Mouse (Mus musculus) CH12.LX (cell line): Measurements from ENCODE around the gene Psmb6. TPM values are rescaled to one million over a fixed set of nuclear protein-coding genes. Genes with fewer than 3 reads are reported as not detected.

Experiments used
- DNase-seq: peaks from one replicate; pipeline ENCODE4 v3.0.0-alpha.2; 2013; ENCODE audit errors: extremely low read depth
- H3K27ac ChIP-seq: 2 replicates; pipeline ENCODE4 v1.5.1; 2012; ENCODE audit warnings: low read depth, mild to moderate bottlenecking, control low read depth, moderate library complexity; ENCODE audit not compliant: insufficient read depth
- H3K27me3 ChIP-seq: replicated peaks from 2 replicates; pipeline ENCODE3; 2012; ENCODE audit warnings: inconsistent platforms
- H3K36me3 ChIP-seq, 2 experiments: replicated peaks in 1 of 2; 2 replicates each; pipeline versions ENCODE3 to v1.6.1; 2012; ENCODE audit warnings: inconsistent platforms in 1 of 2, low read length in 1 of 2, mild to moderate bottlenecking in 1 of 2, mixed read lengths in 1 of 2, moderate library complexity in 1 of 2; ENCODE audit not compliant: control insufficient read depth in 1 of 2, insufficient read depth in 1 of 2
- H3K4me1 ChIP-seq, 2 experiments: 2 replicates each; pipeline ENCODE4 v1.6.1; 2012; ENCODE audit warnings: inconsistent platforms in 1 of 2, moderate library complexity in 1 of 2; ENCODE audit not compliant: insufficient read depth in 2 of 2, control insufficient read depth in 1 of 2
- H3K4me2 ChIP-seq: 2 replicates; pipeline ENCODE4 v1.6.1; 2012; ENCODE audit warnings: low read depth, mild to moderate bottlenecking, control low read depth; ENCODE audit not compliant: poor library complexity, insufficient read depth, severe bottlenecking
- H3K4me3 ChIP-seq, 3 experiments: fragments of 150-350 bp in 1 of 3; sonication (generic) in 1 of 3; replicated peaks in 1 of 3; 2 replicates each; pipeline versions ENCODE3 to v1.5.1; 2011 to 2012; ENCODE audit warnings: low read depth in 2 of 3, low read length in 2 of 3, mild to moderate bottlenecking in 2 of 3, moderate library complexity in 2 of 3, control low read depth in 1 of 3, improper control_type of control experiment in 1 of 3, inconsistent platforms in 1 of 3, mixed read lengths in 1 of 3; ENCODE audit not compliant: poor library complexity in 1 of 3
- H3K79me2 ChIP-seq: replicated peaks from 2 replicates; pipeline ENCODE4 v1.6.1; 2012; ENCODE audit warnings: mild to moderate bottlenecking, moderate library complexity; ENCODE audit not compliant: control insufficient read depth, poor library complexity, insufficient read depth, severe bottlenecking; ENCODE audit errors: extremely low read depth
- H3K9ac ChIP-seq: 2 replicates; pipeline ENCODE4 v1.6.1; 2012; ENCODE audit warnings: low read depth, mild to moderate bottlenecking, control low read depth, moderate library complexity; ENCODE audit not compliant: insufficient read depth
- H3K9me3 ChIP-seq: replicated peaks from 2 replicates; pipeline ENCODE3; 2012; ENCODE audit warnings: low read length, inconsistent platforms, mixed read lengths
- CHD2 ChIP-seq: IDR thresholded peaks from 2 replicates; pipeline ENCODE4 v1.6.1; 2011; ENCODE audit warnings: low read length, improper control_type of control experiment
- CTCF ChIP-seq, 2 experiments: IDR thresholded peaks in 1 of 2; conservative IDR thresholded peaks in 1 of 2; 2 replicates each; pipeline ENCODE4 v1.5.1; 2011 to 2012; ENCODE audit warnings: low read depth in 2 of 2, low read length in 2 of 2, improper control_type of control experiment in 1 of 2, inconsistent platforms in 1 of 2, mild to moderate bottlenecking in 1 of 2, moderate library complexity in 1 of 2
- ELF1 ChIP-seq: IDR thresholded peaks from 2 replicates; pipeline ENCODE4 v1.6.1; 2014; ENCODE audit warnings: low read depth, mild to moderate bottlenecking, inconsistent platforms, low read length, improper control_type of control experiment
- EP300 ChIP-seq: IDR thresholded peaks from 2 replicates; pipeline ENCODE4 v1.6.1; 2011; ENCODE audit warnings: low read length, improper control_type of control experiment
- ETS1 ChIP-seq: conservative IDR thresholded peaks from 2 replicates; pipeline ENCODE4 v1.6.1; 2012; ENCODE audit warnings: low read depth, mild to moderate bottlenecking, inconsistent platforms, low read length, improper control_type of control experiment, moderate library complexity
- GABPA ChIP-seq: IDR thresholded peaks from 2 replicates; pipeline ENCODE4 v1.6.1; 2012; ENCODE audit warnings: low read depth, low read length, improper control_type of control experiment, inconsistent platforms; ENCODE audit not compliant: insufficient replicate concordance
- JUN ChIP-seq: IDR thresholded peaks from 2 replicates; pipeline ENCODE4 v1.6.1; 2011; ENCODE audit warnings: low read depth, mild to moderate bottlenecking, low read length, improper control_type of control experiment, moderate library complexity; ENCODE audit not compliant: insufficient read depth
- JUND ChIP-seq: conservative IDR thresholded peaks from 2 replicates; pipeline ENCODE4 v1.6.1; 2011; ENCODE audit warnings: low read depth, low read length, improper control_type of control experiment
- KAT2A ChIP-seq: IDR thresholded peaks from 2 replicates; pipeline ENCODE4 v1.6.1; 2012; ENCODE audit warnings: low read length, improper control_type of control experiment, inconsistent platforms; ENCODE audit not compliant: insufficient replicate concordance
- MEF2A ChIP-seq: IDR thresholded peaks from 2 replicates; pipeline ENCODE4 v1.6.1; 2014; ENCODE audit warnings: low read depth, mild to moderate bottlenecking, inconsistent platforms, low read length, improper control_type of control experiment, borderline replicate concordance
- MXI1 ChIP-seq: IDR thresholded peaks from 2 replicates; pipeline ENCODE4 v1.6.1; 2011; ENCODE audit warnings: mild to moderate bottlenecking, low read depth, low read length, improper control_type of control experiment
- MYC ChIP-seq: IDR thresholded peaks from 2 replicates; pipeline ENCODE4 v1.6.1; 2011; ENCODE audit warnings: low read depth, mild to moderate bottlenecking, improper control_type of control experiment, low read length
- NELFE ChIP-seq: IDR thresholded peaks from 2 replicates; pipeline ENCODE4 v1.6.1; 2011; ENCODE audit warnings: low read depth, low read length, improper control_type of control experiment
- PAX5 ChIP-seq: IDR thresholded peaks from 2 replicates; pipeline ENCODE4 v1.6.1; 2012; ENCODE audit warnings: low read length, inconsistent platforms, mixed read lengths
- POLR2A ChIP-seq: IDR thresholded peaks from 2 replicates; pipeline ENCODE4 v1.6.1; 2011; ENCODE audit warnings: low read depth, mild to moderate bottlenecking, improper control_type of control experiment, low read length
- POLR2AphosphoS2 ChIP-seq: IDR thresholded peaks from 2 replicates; pipeline ENCODE4 v1.6.1; 2011; ENCODE audit warnings: low read depth, low read length, improper control_type of control experiment
- SMC3 ChIP-seq: IDR thresholded peaks from 2 replicates; pipeline ENCODE4 v1.6.1; 2011; ENCODE audit warnings: low read depth, low read length, improper control_type of control experiment
- USF1 ChIP-seq: IDR thresholded peaks from 2 replicates; pipeline ENCODE4 v1.6.1; 2014; ENCODE audit warnings: low read depth, mild to moderate bottlenecking, inconsistent platforms, low read length, improper control_type of control experiment
- ZKSCAN1 ChIP-seq: IDR thresholded peaks from 2 replicates; pipeline ENCODE4 v1.6.1; 2012; ENCODE audit warnings: low read depth, inconsistent platforms, low read length, improper control_type of control experiment, borderline replicate concordance
- ZMIZ1 ChIP-seq: IDR thresholded peaks from 2 replicates; pipeline ENCODE4 v1.6.1; 2012; ENCODE audit warnings: low read depth, mild to moderate bottlenecking, inconsistent platforms, low read length, improper control_type of control experiment
- ZNF384 ChIP-seq: IDR thresholded peaks from 2 replicates; pipeline ENCODE4 v1.6.1; 2012; ENCODE audit warnings: low read depth, low read length, improper control_type of control experiment, inconsistent platforms
- dilution Hi-C: fragments of 300-500 bp; cut with MboI; formaldehyde crosslinking; loops from 2 replicates; pipeline ENCODE4 v1.14.3; 2020; ENCODE audit warnings: low sequenced_read_pairs; ENCODE audit not compliant: extremely low pct_unique_long_range_greater_than_20kb, extremely low pct_ligation_motif_present
- in situ Hi-C: fragments of 300-500 bp; cut with MboI; formaldehyde crosslinking; loops from 3 replicates; pipeline ENCODE4 v1.14.3; 2019; ENCODE audit warnings: low sequenced_read_pairs, low pct_ligation_motif_present, low pct_unique_long_range_greater_than_20kb, mixed read lengths
- polyA plus RNA-seq: library from polyadenylated mRNA; unstranded; fragments of >175 nt; gene quantifications from 2 replicates; pipeline ENCODE4 v1.2.1, GENCODE M21; 2012; ENCODE audit warnings: low read depth; ENCODE audit not compliant: insufficient read length
- total RNA-seq, 2 experiments: library from RNA; depleted of rRNA; stranded (reverse); fragments of 300-350 nt in 1 of 2; fragments of >200 nt in 1 of 2; gene quantifications; 2 replicates each; pipeline ENCODE4 v1.2.3; 2012 to 2014

Gene Psmb6
- total and polyA plus RNA-seq, 3 experiments: 779 to 921 (median 831) TPM

DNA sequence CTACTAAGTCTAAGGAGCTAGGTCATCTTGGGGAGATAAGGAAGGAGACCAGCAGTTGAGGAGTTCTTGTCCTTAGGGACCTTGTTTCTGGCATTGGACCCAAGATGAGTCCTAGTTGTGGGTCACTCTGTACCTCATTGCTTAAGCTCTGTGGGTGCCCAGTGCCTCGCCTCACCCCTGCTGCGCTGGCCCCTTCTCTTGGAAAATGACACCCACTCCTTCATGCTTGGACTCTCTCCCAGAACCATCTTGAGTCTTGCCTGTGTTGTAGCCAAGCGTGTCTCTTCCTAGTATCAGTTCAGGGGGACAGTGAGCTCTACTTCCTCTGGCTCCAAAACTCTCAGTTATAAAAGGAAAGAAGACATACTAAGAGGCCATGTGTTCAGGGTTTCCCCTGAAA, 36.0 kb upstream of the Psmb6 start:
- TF ChIP-seq ETS1 (no peak), JUND (no peak), MEF2A (no peak), EP300 (no peak), ZMIZ1 (no peak)
- dilution Hi-C loops (no loop called here), in situ Hi-C loops (no loop called here)
- Histone ChIP-seq H3K9me3 (peaks cover 3% of the 10 kb centered on the region), H3K27me3 (no peaks in the 10 kb centered on the region), H3K27ac (no peak overlapping the region), H3K79me2 (no peaks in the 10 kb centered on the region), H3K9ac (no peak overlapping the region), H3K4me1 (peaks cover 0 to 7% of the 10 kb centered on the region in 2 experiments; a peak in 2 of 4 replicates), H3K4me3 (no peak overlapping the region), H3K4me2 (no peak overlapping the region), H3K36me3 (no peaks in the 10 kb centered on the region)
- DNase-seq: no peak

DNA sequence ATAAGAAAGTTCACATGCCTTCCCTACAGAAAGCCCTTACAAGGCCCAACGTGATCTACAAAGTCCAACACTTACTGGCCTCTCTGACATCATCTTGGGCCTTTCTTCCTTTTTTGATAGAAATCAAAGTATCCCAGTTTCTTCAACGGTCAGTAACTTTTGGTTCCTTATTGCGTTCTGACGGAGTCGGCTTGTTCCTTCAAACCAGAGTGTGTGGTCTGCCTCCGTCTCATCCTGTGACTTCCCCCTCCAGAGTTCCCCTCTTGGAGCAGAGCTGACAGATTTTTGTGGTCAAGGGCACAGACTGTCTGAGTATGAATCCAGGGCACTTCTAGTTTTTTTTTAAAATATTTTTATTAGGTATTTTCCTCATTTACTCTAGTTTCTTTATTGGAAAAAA, 35.5 kb upstream of the Psmb6 start:
- TF ChIP-seq JUND: no peak
- TF ChIP-seq ETS1: no peak
- no peak for TF ChIP-seq CHD2
- no peak for TF ChIP-seq ZMIZ1
- no peak for TF ChIP-seq MYC
- TF ChIP-seq NELFE: no peak
- TF ChIP-seq ZNF384: no peak
- TF ChIP-seq GABPA: no peak
- TF ChIP-seq PAX5: no peak
- no peak for TF ChIP-seq USF1
- TF ChIP-seq SMC3: no peak
- TF ChIP-seq POLR2A: no peak
- TF ChIP-seq JUN: no peak
- TF ChIP-seq ZKSCAN1: no peak
- no peak for TF ChIP-seq ELF1
- TF ChIP-seq MXI1: no peak
- TF ChIP-seq POLR2AphosphoS2: no peak
- no peak for TF ChIP-seq CTCF (conservative IDR thresholded peaks at IDR 0.05 in 1 of 2, IDR thresholded peaks at IDR 0.05 in 1 of 2; ENCODE audit: low read depth in 2 of 2, low read length in 2 of 2)
- no peak for TF ChIP-seq KAT2A
- H3K36me3 ChIP-seq: no peaks in the 10 kb centered on the region
- H3K4me3 ChIP-seq: no peak overlapping the region
- in situ Hi-C loops (no loop called here), dilution Hi-C loops (no loop called here)
- no peak overlapping the region for H3K27ac ChIP-seq
- DNase-seq: no peak
- peaks cover 3% of the 10 kb centered on the region for H3K9me3 ChIP-seq
- H3K27me3 ChIP-seq: no peaks in the 10 kb centered on the region
- H3K4me1 ChIP-seq: peaks cover 0 to 7% of the 10 kb centered on the region in 2 experiments; a peak in 2 of 4 replicates
- H3K9ac ChIP-seq: no peak overlapping the region
- no peak overlapping the region for H3K4me2 ChIP-seq
- no peaks in the 10 kb centered on the region for H3K79me2 ChIP-seq
